ENCODE assay signal across 14 mouse cellular contexts in the genomic region with DNA sequence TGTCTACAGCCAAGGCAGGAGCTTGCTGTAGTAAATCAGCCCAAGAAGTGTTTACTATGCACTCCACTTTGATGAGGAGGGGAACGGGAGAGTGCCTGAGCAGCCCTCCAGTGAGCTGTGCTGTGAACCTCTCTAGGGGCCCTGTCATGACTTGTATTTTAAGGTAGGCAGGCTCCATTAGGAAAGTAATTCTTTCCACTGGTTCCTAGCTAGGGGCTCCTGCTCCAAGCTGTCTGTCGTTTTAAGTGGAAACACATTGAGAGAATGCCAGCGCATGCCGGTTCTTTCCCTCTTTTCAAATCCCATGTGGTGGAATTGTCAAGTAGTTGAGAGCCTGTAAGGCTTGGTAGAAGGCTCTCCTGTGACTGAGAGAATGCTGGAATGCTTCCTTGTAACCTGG.
A peak's percentile ranks its signal among the peaks of the same experiment; 100 is the strongest.
DNase-seq lines count a peak whose midpoint lies in the region; ATAC-seq and TF ChIP-seq lines count a peak whose summit lies in the region.
"Had no signal": no experiment of that assay in that cellular context is flagged by ENCODE, and none has a peak within 500 bp of the region (broad histone marks: within the 10 kb centered on the region; RNA-seq: fewer than 3 reads in every experiment).

No protein-coding gene starts in this region.

- H3K4me1 ChIP-seq in cerebellum, adult 2 months (ENCODE audit: control insufficient read depth, insufficient read depth, low read length): peaks cover 12% of the 10 kb centered on the region; the same call in 1 of the 2 replicates
- peaks cover 36% of the 10 kb centered on the region for H3K4me1 ChIP-seq in forebrain, embryonic 16.5 days (replicated peaks; ENCODE audit: control insufficient read depth, insufficient read depth, low read length)
- H3K4me1 ChIP-seq in midbrain, embryonic 14.5 days (ENCODE audit: control insufficient read depth, insufficient read depth, low read length): peaks cover 32% of the 10 kb centered on the region
- H3K4me1 ChIP-seq: liver, embryonic 13.5 days had no signal

- H3K36me3 ChIP-seq in forebrain, embryonic 16.5 days (ENCODE audit: control insufficient read depth, insufficient read depth): no peaks in the 10 kb centered on the region
- H3K36me3 ChIP-seq in midbrain, embryonic 14.5 days (ENCODE audit: control insufficient read depth, insufficient read depth, low read length): no peaks in the 10 kb centered on the region
- H3K36me3 ChIP-seq: liver, embryonic 13.5 days had no signal

- H3K9ac ChIP-seq in forebrain, embryonic 16.5 days (replicated peaks; ENCODE audit: low read depth, low read length): no peak overlapping the region
- no peak overlapping the region for H3K9ac ChIP-seq in midbrain, embryonic 14.5 days (replicated peaks; ENCODE audit: low read length)
- H3K9ac ChIP-seq: liver, embryonic 13.5 days had no signal

- 9% methylated on average over 4 of the region's 4 CpGs for WGBS in cerebellum, adult 2 months
- 26% methylated on average over 4 of the region's 4 CpGs for WGBS in forebrain, embryonic 16.5 days
- 41% methylated on average over 4 of the region's 4 CpGs for WGBS in midbrain, embryonic 14.5 days

- no peak for TF ChIP-seq CTCF in cerebellum, adult 2 months (IDR thresholded peaks at IDR 0.05; ENCODE audit: borderline replicate concordance, insufficient read depth, low read depth, low read length)

- H3K27me3 ChIP-seq in cerebellum, adult 2 months (ENCODE audit: control insufficient read depth, insufficient read depth, low read length): no peaks in the 10 kb centered on the region
- H3K27me3 ChIP-seq in forebrain, embryonic 16.5 days (replicated peaks; ENCODE audit: control insufficient read depth, insufficient read depth, low read length): peaks cover 19% of the 10 kb centered on the region
- 0 out of 2 replicates have a peak, but pooled peaks cover 3% of the 10 kb centered on the region for H3K27me3 ChIP-seq in midbrain, embryonic 14.5 days (ENCODE audit: control insufficient read depth, insufficient read depth, low read length)

- ATAC-seq in forebrain, embryonic 16.5 days: no peak
- no peak for ATAC-seq in midbrain, embryonic 14.5 days (ENCODE audit: low FRiP score, low TSS enrichment)

- peak overlapping the region; percentile 83 for H3K27ac ChIP-seq in cerebellum, adult 2 months (ENCODE audit: insufficient read depth, low read length)
- no peak overlapping the region for H3K27ac ChIP-seq in forebrain, embryonic 16.5 days (ENCODE audit: low read length)
- H3K27ac ChIP-seq in midbrain, embryonic 14.5 days (replicated peaks; ENCODE audit: low read depth, low read length): no peak overlapping the region
- H3K27ac ChIP-seq: liver, embryonic 13.5 days; macrophage had no signal

- H3K4me2 ChIP-seq in forebrain, embryonic 16.5 days (ENCODE audit: low read length): no peak overlapping the region; the same call in 1 of the 2 replicates
- peak overlapping the region; percentile 91 for H3K4me2 ChIP-seq in midbrain, embryonic 14.5 days (ENCODE audit: low read length)
- H3K4me2 ChIP-seq: liver, embryonic 13.5 days had no signal

- TF ChIP-seq POLR2A in cerebellum, adult 2 months (IDR thresholded peaks at IDR 0.05; ENCODE audit: borderline replicate concordance, insufficient read depth, low read length): no peak

- DNase-seq in cerebellum, adult 2 months: peak; percentile 66 to 67
- DNase-seq in cerebellum, postnatal 10 days: peak; percentile 29 to 47
- DNase-seq in midbrain, embryonic 14.5 days: no peak
- DNase-seq in layer of hippocampus, postnatal 10 days (ENCODE audit: low spot score in 2 of 2): no peak
- DNase-seq in thymus, postnatal 0 days (ENCODE audit: low spot score): no peak
- DNase-seq in layer of hippocampus, adult 9-11 months: no peak
- DNase-seq: heart, postnatal 10 days; kidney, adult 9 months; layer of hippocampus, postnatal 36 days; liver, embryonic 13.5 days; right cerebral cortex, postnatal 14 days had no signal

- no peaks in the 10 kb centered on the region for H3K9me3 ChIP-seq in forebrain, embryonic 16.5 days (ENCODE audit: control insufficient read depth, low read length)
- H3K9me3 ChIP-seq in midbrain, embryonic 14.5 days (ENCODE audit: control insufficient read depth, low read length): no peaks in the 10 kb centered on the region
- H3K9me3 ChIP-seq: liver, embryonic 13.5 days had no signal

- H3K4me3 ChIP-seq in cerebellum, adult 2 months (replicated peaks; ENCODE audit: insufficient read depth, low read depth, low read length): peak overlapping the region; percentile 92
- H3K4me3 ChIP-seq in forebrain, embryonic 16.5 days (replicated peaks; ENCODE audit: low read length): peak overlapping the region; percentile 3; the same call in 1 of the 2 replicates
- peak overlapping the region; percentile 49 for H3K4me3 ChIP-seq in midbrain, embryonic 14.5 days (replicated peaks; ENCODE audit: low read depth, low read length)
- H3K4me3 ChIP-seq: erythroblast, embryonic 14.5 days; liver, embryonic 13.5 days had no signal

Comparison
In these comparisons a context has a peak if more than half of its experiments do, and no peak if none do; other contexts are left out.
1. DNase-seq: peak in cerebellum, adult 2 months (2 of 2) and cerebellum, postnatal 10 days (2 of 2); none in midbrain, embryonic 14.5 days (single experiment), layer of hippocampus, postnatal 10 days (0 of 2), thymus, postnatal 0 days (single experiment) and layer of hippocampus, adult 9-11 months (single experiment).
2. H3K4me3 ChIP-seq: peak in every context shown above with its lines; median percentile 92 in cerebellum, adult 2 months; 49 in midbrain, embryonic 14.5 days; 3 in forebrain, embryonic 16.5 days.